Mouse (Mus musculus) embryonic facial prominence, embryonic 12.5 days (tissue): Measurements from ENCODE around the gene Il18. TPM values are rescaled to one million over a fixed set of nuclear protein-coding genes. Genes with fewer than 3 reads are reported as not detected.
"Not testable (repeated sequence)": the region's sequence is repeated elsewhere in the genome, so short reads cannot be mapped to it uniquely, and the experiment has no call there.

ENCODE experiments used
- ATAC-seq: fragments of 200-750 bp; cut with Nextera tagmentation; 2 replicates; pipeline ENCODE4 v1.8.0; 2017; ENCODE audit not compliant: insufficient number of reproducible peaks, insufficient read depth, low FRiP score, low TSS enrichment
- H3K27ac ChIP-seq: fragments of 300-500 bp; sonication (generic); 2 replicates; pipeline ENCODE4 v1.5.1; 2016; ENCODE audit warnings: mild to moderate bottlenecking
- H3K27me3 ChIP-seq: fragments of 300-500 bp; sonication (generic); 2 replicates; pipeline ENCODE4 v1.6.1; 2016; ENCODE audit warnings: mild to moderate bottlenecking, moderate library complexity
- H3K36me3 ChIP-seq: fragments of 300-500 bp; sonication (generic); 2 replicates; pipeline ENCODE4 v1.6.1; 2016; ENCODE audit warnings: mild to moderate bottlenecking
- H3K4me1 ChIP-seq: fragments of 300-500 bp; sonication (generic); 2 replicates; pipeline ENCODE4 v1.6.1; 2016
- H3K4me2 ChIP-seq: fragments of 300-500 bp; sonication (generic); replicated peaks from 2 replicates; pipeline ENCODE4 v1.6.1; 2016; ENCODE audit warnings: mild to moderate bottlenecking, moderate library complexity
- H3K4me3 ChIP-seq: fragments of 300-500 bp; sonication (generic); 2 replicates; pipeline ENCODE4 v1.5.1; 2016; ENCODE audit warnings: mild to moderate bottlenecking
- H3K9ac ChIP-seq: fragments of 300-500 bp; sonication (generic); 2 replicates; pipeline ENCODE4 v1.6.1; 2016; ENCODE audit warnings: mild to moderate bottlenecking, moderate library complexity
- H3K9me3 ChIP-seq: fragments of 300-500 bp; sonication (generic); 2 replicates; pipeline ENCODE4 v1.6.1; 2016; ENCODE audit warnings: mild to moderate bottlenecking, moderate library complexity
- WGBS: fragments of 180-500 bp; shearing (Covaris S2); methylation state at CpG from one replicate; pipeline ENCODE4 v1.1.7; 2016; 5-methylcytosine and 5-hydroxymethylcytosine counted together
- polyA plus RNA-seq: library from polyadenylated mRNA; unstranded; fragments of >200 nt; fragmentation: Nextera tagmentation; extraction: Ambion mirVana; gene quantifications from 2 replicates; pipeline ENCODE4 v1.2.1, GENCODE M21; 2016

Il18 gene
- polyA plus RNA-seq, 1 experiment from 2014 or later, result 3.3 TPM

- no peak overlapping the region for H3K27ac ChIP-seq
- WGBS, result 36% methylated on average over 11 of the region's 11 CpGs
These were observed 61.5 kb downstream of the Il18 start for GRCm38 (mm10) chr9:50616161-50616560.

GRCm38 (mm10) chr9:50616766-50617603, 62.4 kb downstream of the Il18 start, which contains the start of the genes Pih1d2 and Nkapd1:
TSS of gene Pih1d2 (plus strand) at chr9:50617321.
TSS of gene Nkapd1 (minus strand) at chr9:50617464.
- Histone ChIP-seq H3K4me3 (peak within 1 kb of the TSS; percentile 98), H3K9ac (peak within 1 kb of the TSS; percentile 98), H3K4me2 (peak within 1 kb of the TSS; percentile 71), H3K4me1 (peaks cover 8% of the 10 kb centered on the region; the same call in 1 of the 2 replicates), H3K27me3 (no peaks in the 10 kb centered on the region), H3K36me3 (peaks cover 29% of the 10 kb centered on the region), H3K27ac (peak within 1 kb of the TSS; percentile 91), H3K9me3 (no peaks in the 10 kb centered on the region)
- WGBS, result under 1% methylated on average over 68 of the region's 81 CpGs
- peak; percentile 89 for ATAC-seq

More at GRCm38 (mm10) chr9:50616161-50616560, 61.5 kb downstream of the Il18 start:
- Histone ChIP-seq H3K9me3 (no peaks in the 10 kb centered on the region), H3K4me2 (peak overlapping the region; percentile 71), H3K4me3 (peak overlapping the region; percentile 98), H3K36me3 (peaks cover 36% of the 10 kb centered on the region), H3K4me1 (peaks cover 8% of the 10 kb centered on the region; the same call in 1 of the 2 replicates), H3K27me3 (no peaks in the 10 kb centered on the region), H3K9ac (peak overlapping the region; percentile 98)
- ATAC-seq, result no peak

- H3K9me3 ChIP-seq, result no peaks in the 10 kb centered on the region
- peaks cover 22% of the 10 kb centered on the region for H3K36me3 ChIP-seq
- H3K4me1 ChIP-seq, result peaks cover 8% of the 10 kb centered on the region; the same call in 1 of the 2 replicates
- no peak for ATAC-seq
- H3K27ac ChIP-seq, result no peak overlapping the region
- no peaks in the 10 kb centered on the region for H3K27me3 ChIP-seq
- no peak overlapping the region for H3K9ac ChIP-seq
- 62% methylated on average over 9 of the region's 9 CpGs for WGBS
- H3K4me3 ChIP-seq, result peak overlapping the region; percentile 98
- H3K4me2 ChIP-seq, result peak overlapping the region; percentile 71
These were observed 63.2 kb downstream of the Il18 start for GRCm38 (mm10) chr9:50617794-50618330.

- not testable (repeated sequence) for ATAC-seq
These were observed 76.3 kb downstream of the Il18 start for GRCm38 (mm10) chr9:50630903-50631302.

More at GRCm38 (mm10) chr9:50630903-50631302, 76.3 kb downstream of the Il18 start:
- H3K9me3 ChIP-seq, H3K4me3 ChIP-seq, H3K27ac ChIP-seq, H3K27me3 ChIP-seq, H3K9ac ChIP-seq, H3K4me1 ChIP-seq, H3K4me2 ChIP-seq: not testable (repeated sequence)
- H3K36me3 ChIP-seq, result peaks cover 14% of the 10 kb centered on the region
- 90% methylated on average over 6 of the region's 8 CpGs for WGBS

Other genes starting within 250 kb of the Il18 start
- 184 and 204 TPM in 2 replicates for gene Rpl10-ps3, start 209.9 kb upstream of the Il18 start, polyA plus RNA-seq
- gene Plet1, start 60.3 kb upstream of the Il18 start, polyA plus RNA-seq, result 1.2 TPM in 2 replicates
- 71.9 and 73.6 TPM in 2 replicates for gene Pts, start 26.1 kb upstream of the Il18 start, polyA plus RNA-seq
- 0.12 TPM in 1 of 2 replicates, not detected in the other for gene Bco2, start 354 bp downstream of the Il18 start, polyA plus RNA-seq
- not detected in 2 replicates for gene Tex12, start 6.5 kb downstream of the Il18 start, polyA plus RNA-seq
- gene Sdhd, start 49.0 kb downstream of the Il18 start, polyA plus RNA-seq, result 240 and 246 TPM in 2 replicates
- gene Timm8b, start 49.1 kb downstream of the Il18 start, polyA plus RNA-seq, result 304 and 322 TPM in 2 replicates
- 4.4 and 4.8 TPM in 2 replicates for gene Pih1d2, start 62.5 kb downstream of the Il18 start, polyA plus RNA-seq
- gene Nkapd1, start 62.6 kb downstream of the Il18 start, polyA plus RNA-seq, result 28.5 and 31.4 TPM in 2 replicates
- 44.4 and 47.4 TPM in 2 replicates for gene Dlat, start 105.0 kb downstream of the Il18 start, polyA plus RNA-seq
- 20.2 and 20.8 TPM in 2 replicates for gene Dixdc1, start 184.7 kb downstream of the Il18 start, polyA plus RNA-seq
- gene 2310030G06Rik, start 191.7 kb downstream of the Il18 start, polyA plus RNA-seq, result 4.5 and 4.6 TPM in 2 replicates
- 25.4 and 36.0 TPM in 2 replicates for gene Cryab, start 196.5 kb downstream of the Il18 start, polyA plus RNA-seq
- gene Hspb2, start 197.5 kb downstream of the Il18 start, polyA plus RNA-seq, result 8.5 and 10.1 TPM in 2 replicates
- gene Fdxacb1, start 213.4 kb downstream of the Il18 start, polyA plus RNA-seq, result 10.5 and 12.5 TPM in 2 replicates
- 43.9 and 44.1 TPM in 2 replicates for gene Alg9, start 220.2 kb downstream of the Il18 start, polyA plus RNA-seq
- 31.5 and 34.2 TPM in 2 replicates for gene 1110032A03Rik, start 220.7 kb downstream of the Il18 start, polyA plus RNA-seq